Mouse (Mus musculus): ENCODE data around the gene Aoah. TPM values are rescaled to one million over a fixed set of nuclear protein-coding genes. Genes with fewer than 3 reads are reported as not detected.

Gene Aoah
- polyA plus RNA-seq (2014; fragmentation: Illumina TruSeq; extraction: RNeasy Lipid Tissue Mini Kit (QIAGEN cat#74804); ENCODE audit: low read depth, low replicate concordance): 2.6 TPM

GRCm38 (mm10) chr13:20793901-20794300, at the start of gene Aoah:
Gene Aoah (plus strand): TSS chr13:20794113.

GRCm38 (mm10) chr13:21074847-21075246, 280.9 kb downstream of the Aoah start, which contains the start of gene Olfr1370:
Gene Olfr1370 (minus strand): TSS chr13:21074947.

